Mouse (Mus musculus) intestine, postnatal 0 days (tissue): ENCODE measurements around the gene Aco1. TPM values are rescaled to one million over a fixed set of nuclear protein-coding genes. Genes with fewer than 3 reads are reported as not detected.
"Not testable (repeated sequence)": the region's sequence is repeated elsewhere in the genome, so short reads cannot be mapped to it uniquely, and the experiment has no call there.

ENCODE experiments used
- ATAC-seq: fragments of 200-750 bp; cut with Nextera tagmentation; 2 replicates; pipeline ENCODE4 v1.8.0; 2017; ENCODE audit warnings: mild to moderate bottlenecking, moderate TSS enrichment, moderate library complexity
- H3K27ac ChIP-seq: fragments of 300-500 bp; sonication (generic); 2 replicates; pipeline ENCODE4 v1.5.1; 2014; ENCODE audit warnings: mild to moderate bottlenecking, low read depth, low read length, moderate library complexity
- H3K27me3 ChIP-seq: fragments of 300-500 bp; sonication (generic); replicated peaks from 2 replicates; pipeline ENCODE4 v1.6.1; 2014; ENCODE audit warnings: low read length, mixed read lengths; ENCODE audit not compliant: control insufficient read depth, insufficient read depth
- H3K36me3 ChIP-seq: fragments of 300-500 bp; sonication (generic); 2 replicates; pipeline ENCODE4 v1.6.1; 2014; ENCODE audit warnings: mild to moderate bottlenecking, moderate library complexity; ENCODE audit not compliant: control insufficient read depth, insufficient read depth
- H3K4me1 ChIP-seq: fragments of 300-500 bp; sonication (generic); replicated peaks from 2 replicates; pipeline ENCODE4 v1.6.1; 2014; ENCODE audit warnings: antibody characterized with exemption, low read length, mixed read lengths; ENCODE audit not compliant: control insufficient read depth, insufficient read depth
- H3K4me2 ChIP-seq: fragments of 300-500 bp; sonication (generic); replicated peaks from 2 replicates; pipeline ENCODE4 v1.6.1; 2014; ENCODE audit warnings: low read depth, mild to moderate bottlenecking, moderate library complexity
- H3K4me3 ChIP-seq: fragments of 300-500 bp; sonication (generic); 2 replicates; pipeline ENCODE4 v1.5.1; 2014; ENCODE audit warnings: low read depth, low read length
- H3K9ac ChIP-seq: fragments of 300-500 bp; sonication (generic); 2 replicates; pipeline ENCODE4 v1.6.1; 2014; ENCODE audit warnings: mild to moderate bottlenecking, low read depth, low read length
- H3K9me3 ChIP-seq: fragments of 300-500 bp; sonication (generic); 2 replicates; pipeline ENCODE4 v1.6.1; 2016; ENCODE audit warnings: mixed run types; ENCODE audit not compliant: control insufficient read depth
- CTCF ChIP-seq: sonication (generic); IDR thresholded peaks from 2 replicates; pipeline ENCODE4 v1.5.1; 2016; ENCODE audit warnings: low read depth, mild to moderate bottlenecking, control low read depth, antibody characterized with exemption, moderate library complexity
- WGBS: fragments of 180-500 bp; shearing (Covaris S2); extraction: QIAGEN DNeasy Blood & Tissue Kit; methylation state at CpG from one replicate; pipeline ENCODE4 v1.1.7; 2014; 5-methylcytosine and 5-hydroxymethylcytosine counted together
- polyA plus RNA-seq: library from polyadenylated mRNA; unstranded; fragments of >200 nt; fragmentation: Nextera tagmentation; extraction: Ambion mirVana; gene quantifications from 2 replicates; pipeline ENCODE4 v1.2.1, GENCODE M21; 2015

The Aco1 gene
- polyA plus RNA-seq, 1 experiment from 2014 or later = 55.6 TPM

DNA sequence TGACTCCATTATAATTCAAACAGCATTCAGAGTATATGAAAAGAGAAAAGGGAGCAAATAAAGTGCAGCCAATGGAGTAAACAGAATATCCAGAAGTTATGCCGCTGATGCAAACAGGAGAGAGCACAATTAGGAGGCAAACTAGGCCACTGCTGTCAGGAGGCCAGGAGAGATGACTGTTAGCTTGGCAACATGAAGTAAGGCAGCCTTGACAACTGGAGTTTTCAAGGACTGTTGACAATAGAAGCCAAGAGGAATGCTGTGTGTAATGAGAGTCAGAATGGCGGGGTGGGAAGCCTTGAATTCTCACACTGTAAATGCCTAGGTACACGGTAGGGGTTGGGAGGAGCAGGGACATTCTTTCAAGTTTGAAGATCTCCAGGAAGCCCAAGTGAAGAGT is 21.7 kb upstream of the Aco1 start:
- H3K27ac ChIP-seq = no peak overlapping the region
- H3K4me3 ChIP-seq = no peak overlapping the region
- no peak overlapping the region for H3K9ac ChIP-seq
- no peaks in the 10 kb centered on the region for H3K9me3 ChIP-seq
- no peak overlapping the region for H3K4me2 ChIP-seq
- no peak for ATAC-seq
- TF ChIP-seq CTCF = no peak
- no peaks in the 10 kb centered on the region for H3K36me3 ChIP-seq
- WGBS = 38% methylated on average over 3 of the region's 3 CpGs
- no peaks in the 10 kb centered on the region for H3K4me1 ChIP-seq
- no peaks in the 10 kb centered on the region for H3K27me3 ChIP-seq

DNA sequence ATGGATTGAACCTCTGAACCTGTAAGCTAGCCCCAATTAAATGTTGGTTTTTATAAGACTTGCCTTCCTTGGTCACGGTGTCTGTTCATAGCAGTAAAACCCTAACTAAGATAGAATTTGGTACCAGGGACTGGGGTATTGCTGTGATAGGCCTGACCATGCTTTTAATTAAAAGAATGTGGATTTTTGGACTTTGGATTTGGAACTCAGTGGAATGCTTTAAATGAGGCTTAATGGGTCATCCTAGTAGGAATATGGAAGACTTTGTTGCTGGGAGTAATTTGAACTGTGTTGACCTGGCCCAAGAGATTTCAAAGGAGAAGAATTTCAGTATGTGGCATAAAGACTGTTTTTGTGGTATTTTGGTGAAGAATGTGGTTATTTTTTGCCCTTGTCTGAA is 20.6 kb upstream of the Aco1 start:
- H3K9ac ChIP-seq, ATAC-seq, H3K27me3 ChIP-seq, H3K4me3 ChIP-seq, H3K4me2 ChIP-seq, H3K9me3 ChIP-seq, H3K27ac ChIP-seq, H3K4me1 ChIP-seq, H3K36me3 ChIP-seq: not testable (repeated sequence)
- WGBS = 95% methylated on average over 1 of the region's 1 CpGs

DNA sequence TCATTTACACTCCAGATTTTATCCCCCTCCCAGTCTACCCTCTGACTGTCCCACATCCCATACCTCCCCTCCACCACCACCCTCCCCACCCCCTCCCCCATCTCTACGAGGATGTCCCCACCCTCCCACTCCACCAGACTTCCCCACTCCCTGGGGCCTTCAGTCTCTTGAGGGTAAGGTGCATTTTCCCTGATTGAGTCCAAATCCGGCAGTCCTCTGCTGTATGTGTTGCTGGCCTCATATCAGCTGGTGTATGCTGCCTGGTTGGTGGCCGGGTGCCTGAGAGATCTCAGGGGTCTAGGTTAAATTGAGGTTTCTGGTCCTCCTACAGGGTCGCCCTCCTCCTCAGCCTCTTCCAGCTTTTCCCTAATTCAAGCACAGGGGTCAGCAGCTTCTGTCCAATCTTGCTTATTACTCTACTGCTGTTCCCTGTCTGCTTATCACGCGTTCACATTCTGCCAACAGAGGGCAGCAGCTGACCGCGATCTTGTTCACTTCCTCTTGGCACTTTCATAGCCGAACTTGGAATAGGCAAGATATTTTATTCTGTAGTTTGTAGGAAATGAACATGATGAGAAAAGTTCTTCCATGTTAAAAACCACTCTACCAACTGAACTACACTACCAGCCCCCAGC is 8.3 kb upstream of the Aco1 start:
- Histone ChIP-seq H3K27ac (no peak overlapping the region), H3K9me3 (no peaks in the 10 kb centered on the region), H3K4me3 (no peak overlapping the region), H3K4me1 (no peaks in the 10 kb centered on the region), H3K36me3 (no peaks in the 10 kb centered on the region), H3K4me2 (no peak overlapping the region), H3K27me3 (no peaks in the 10 kb centered on the region), H3K9ac (no peak overlapping the region)
- TF ChIP-seq CTCF = peak; percentile 93
- peak; percentile 10; the same call in 1 of the 2 replicates for ATAC-seq
- WGBS = 16% methylated on average over 9 of the region's 9 CpGs

DNA sequence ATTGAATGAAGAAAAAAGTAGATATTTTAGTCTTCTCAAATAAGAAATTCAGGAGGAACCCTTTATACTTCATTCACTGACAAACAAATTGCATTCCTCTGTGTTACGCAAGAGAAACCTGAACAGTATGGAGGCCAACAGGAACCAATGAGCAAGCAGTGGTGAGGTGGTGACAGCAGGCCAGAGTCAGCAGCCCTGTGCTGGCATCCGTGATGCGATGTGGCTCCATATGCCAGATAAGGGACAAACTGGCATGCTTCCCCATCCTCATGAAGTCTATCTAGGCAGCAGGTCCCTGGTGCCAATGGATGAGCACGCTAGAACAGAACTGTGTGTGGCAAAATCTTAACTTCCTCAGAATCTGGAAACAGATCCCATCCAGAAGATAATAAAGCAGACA is 6.4 kb upstream of the Aco1 start:
- H3K9ac ChIP-seq = no peak overlapping the region
- H3K27me3 ChIP-seq = no peaks in the 10 kb centered on the region
- no peaks in the 10 kb centered on the region for H3K36me3 ChIP-seq
- H3K4me1 ChIP-seq = no peaks in the 10 kb centered on the region
- WGBS = 87% methylated on average over 4 of the region's 4 CpGs
- no peak overlapping the region for H3K4me2 ChIP-seq
- H3K4me3 ChIP-seq = no peak overlapping the region
- no peak for TF ChIP-seq CTCF
- H3K9me3 ChIP-seq = no peaks in the 10 kb centered on the region
- no peak for ATAC-seq
- H3K27ac ChIP-seq = no peak overlapping the region

DNA sequence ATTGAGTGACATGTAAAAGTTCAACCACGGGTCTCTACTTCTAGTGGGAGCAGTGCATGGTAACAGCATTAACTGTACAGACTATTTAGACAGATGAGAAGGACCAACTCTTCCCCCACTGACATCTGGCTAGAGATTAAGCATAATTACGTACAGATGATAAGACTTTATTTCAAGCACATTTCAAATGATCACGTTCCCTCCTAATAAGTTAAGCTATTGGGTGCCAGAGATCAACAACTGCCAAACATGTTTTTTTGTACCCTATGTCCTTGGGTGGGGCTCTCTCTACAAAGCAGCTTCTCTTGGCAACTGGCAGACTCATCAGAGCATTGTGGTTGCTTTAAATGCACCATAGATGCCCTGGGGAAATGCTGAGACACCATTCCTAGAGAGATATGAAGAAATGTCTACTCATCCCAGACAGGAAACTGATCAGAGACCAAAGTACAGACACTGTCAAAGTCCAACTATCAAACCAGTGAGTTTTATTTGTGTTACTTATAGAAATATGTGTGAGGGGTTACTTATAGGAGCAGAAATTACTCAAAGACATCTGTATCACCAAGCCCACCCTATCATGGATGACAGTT is 3.1 kb upstream of the Aco1 start:
- WGBS = 59% methylated on average over 3 of the region's 3 CpGs

DNA sequence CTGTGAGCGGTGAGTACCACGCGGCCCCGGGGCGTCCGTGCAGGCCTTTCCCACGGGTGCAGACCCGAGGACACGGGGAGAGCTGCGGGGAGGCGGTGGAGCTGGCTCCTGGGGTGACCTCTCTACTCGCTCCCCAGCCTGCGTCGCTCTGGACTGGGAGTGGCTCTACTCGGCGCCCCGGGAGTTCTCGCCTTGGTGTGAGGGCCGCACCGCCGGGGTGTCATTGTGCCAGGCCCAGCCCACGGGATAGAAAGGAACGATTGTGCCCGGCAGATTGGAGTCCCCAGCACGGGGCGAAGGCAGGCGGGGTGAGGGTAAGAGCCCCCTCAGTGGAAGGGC is 621 bp downstream of the Aco1 start:
- WGBS = under 1% methylated on average over 27 of the region's 27 CpGs
- peak overlapping the region; percentile 82 for H3K4me2 ChIP-seq
- H3K9ac ChIP-seq = peak overlapping the region; percentile 78
- H3K27ac ChIP-seq = peak overlapping the region; percentile 94
- H3K4me3 ChIP-seq = peak overlapping the region; percentile 81
- peaks cover 13% of the 10 kb centered on the region for H3K4me1 ChIP-seq
- no peaks in the 10 kb centered on the region for H3K27me3 ChIP-seq
- no peak for TF ChIP-seq CTCF
- H3K9me3 ChIP-seq = no peaks in the 10 kb centered on the region
- peak; percentile 51; the same call in 1 of the 2 replicates for ATAC-seq
- H3K36me3 ChIP-seq = no peaks in the 10 kb centered on the region

More for the DNA sequence above, 3.1 kb upstream of the Aco1 start:
- no peaks in the 10 kb centered on the region for H3K36me3 ChIP-seq
- H3K4me1 ChIP-seq = peaks cover 8% of the 10 kb centered on the region
- no peak overlapping the region for H3K9ac ChIP-seq
- TF ChIP-seq CTCF = no peak
- H3K27ac ChIP-seq = peak overlapping the region; percentile 76
- H3K9me3 ChIP-seq = no peaks in the 10 kb centered on the region
- no peak for ATAC-seq
- no peak overlapping the region for H3K4me3 ChIP-seq
- no peaks in the 10 kb centered on the region for H3K27me3 ChIP-seq
- H3K4me2 ChIP-seq = no peak overlapping the region

DNA sequence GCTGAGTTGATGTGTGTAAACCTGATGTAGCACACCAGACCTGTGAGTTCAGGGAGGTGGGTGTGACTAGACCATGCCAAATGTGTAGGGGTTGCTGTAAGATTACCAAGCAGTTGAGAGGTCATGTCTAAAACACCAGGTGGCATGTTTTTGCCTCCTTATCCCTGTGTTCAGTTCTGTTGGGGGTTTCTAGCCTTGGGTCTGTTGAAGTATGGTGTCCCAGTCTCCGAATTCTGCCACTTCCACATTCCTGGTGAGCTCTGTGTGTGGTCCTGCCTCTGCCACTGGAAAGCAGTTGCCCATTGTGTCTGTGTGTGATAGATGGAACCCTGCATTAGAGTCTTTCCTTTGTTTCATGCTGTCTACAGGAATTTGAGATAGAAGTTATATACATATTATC is 1.7 kb downstream of the Aco1 start:
- Histone ChIP-seq H3K9ac (no peak overlapping the region), H3K27me3 (no peaks in the 10 kb centered on the region), H3K4me1 (peaks cover 13% of the 10 kb centered on the region), H3K36me3 (no peaks in the 10 kb centered on the region), H3K9me3 (no peaks in the 10 kb centered on the region), H3K4me2 (peak overlapping the region; percentile 82), H3K4me3 (peak overlapping the region; percentile 81), H3K27ac (peak overlapping the region; percentile 41)
- no peak for ATAC-seq
- no peak for TF ChIP-seq CTCF
- 53% methylated on average over 1 of the region's 1 CpGs for WGBS
